Mouse (Mus musculus) cerebellum, adult 2 months (tissue): Measurements from ENCODE around the gene A530084C06Rik. TPM values are rescaled to one million over a fixed set of nuclear protein-coding genes. Genes with fewer than 3 reads are reported as not detected.

Experiments
- DNase-seq, 2 experiments: peaks; one replicate each; pipeline ENCODE4 v3.0.0; 2021
- H3K27ac ChIP-seq: fragments of 200-500 bp; 2 replicates; pipeline ENCODE4 v1.5.1; 2012; ENCODE audit warnings: low read length, control low read depth, inconsistent platforms; ENCODE audit not compliant: insufficient read depth
- H3K27me3 ChIP-seq: fragments of 200-500 bp; 2 replicates; pipeline ENCODE4 v1.6.1; 2012; ENCODE audit warnings: inconsistent platforms, mild to moderate bottlenecking, low read length, moderate library complexity; ENCODE audit not compliant: control insufficient read depth, insufficient read depth
- H3K4me1 ChIP-seq: fragments of 200-500 bp; 2 replicates; pipeline ENCODE4 v1.6.1; 2011; ENCODE audit warnings: low read length; ENCODE audit not compliant: control insufficient read depth, insufficient read depth
- H3K4me3 ChIP-seq: fragments of 200-500 bp; replicated peaks from 2 replicates; pipeline ENCODE3; 2011; ENCODE audit warnings: mild to moderate bottlenecking, low read depth, low read length, control low read depth; ENCODE audit not compliant: insufficient read depth
- CTCF ChIP-seq: fragments of 200-500 bp; IDR thresholded peaks from 2 replicates; pipeline ENCODE4 v1.5.1; 2011; ENCODE audit warnings: low read depth, mild to moderate bottlenecking, control low read depth, low read length, moderate library complexity, borderline replicate concordance; ENCODE audit not compliant: insufficient read depth
- POLR2A ChIP-seq: fragments of 200-500 bp; IDR thresholded peaks from 2 replicates; pipeline ENCODE4 v1.6.1; 2011; ENCODE audit warnings: low read length, control low read depth, borderline replicate concordance; ENCODE audit not compliant: insufficient read depth
- WGBS: fragments of 180-500 bp; shearing (Covaris S2); methylation state at CpG from one replicate; pipeline ENCODE4 v1.1.7; 2018; 5-methylcytosine and 5-hydroxymethylcytosine counted together
- polyA plus RNA-seq: library from polyadenylated mRNA; depleted of rRNA; stranded (reverse); fragments of >200 nt; gene quantifications from 2 replicates; pipeline ENCODE4 v1.2.3, GENCODE M21; 2012

The A530084C06Rik gene
- polyA plus RNA-seq, 1 experiment: 0.72 TPM

- no peak for TF ChIP-seq CTCF
- no peak for TF ChIP-seq POLR2A
Measured at GRCm38 (mm10) chr13:31574627-31575026, 15.5 kb upstream of the A530084C06Rik start.

GRCm38 (mm10) chr13:31572806-31573508 lies 13.8 kb upstream of the A530084C06Rik start:
- H3K27ac ChIP-seq: no peak overlapping the region
- no peak for DNase-seq
- H3K4me1 ChIP-seq: no peaks in the 10 kb centered on the region
- no peak overlapping the region for H3K4me3 ChIP-seq
- no peaks in the 10 kb centered on the region; the same call in 1 of the 2 replicates for H3K27me3 ChIP-seq
- WGBS: 88% methylated on average over 10 of the region's 10 CpGs
- TF ChIP-seq POLR2A (no peak), CTCF (no peak)

More at GRCm38 (mm10) chr13:31574627-31575026, 15.5 kb upstream of the A530084C06Rik start:
- Histone ChIP-seq H3K27ac (no peak overlapping the region), H3K4me1 (no peaks in the 10 kb centered on the region), H3K27me3 (no peaks in the 10 kb centered on the region; the same call in 1 of the 2 replicates), H3K4me3 (no peak overlapping the region)
- DNase-seq: no peak
- WGBS: 90% methylated on average over 3 of the region's 3 CpGs

GRCm38 (mm10) chr13:31567617-31568294 lies 8.6 kb upstream of the A530084C06Rik start:
- TF ChIP-seq CTCF (no peak), POLR2A (no peak)
- Histone ChIP-seq H3K27me3 (no peaks in the 10 kb centered on the region; the same call in 1 of the 2 replicates), H3K4me3 (no peak overlapping the region), H3K4me1 (no peaks in the 10 kb centered on the region), H3K27ac (no peak overlapping the region)
- WGBS: 83% methylated on average over 6 of the region's 6 CpGs
- no peak for DNase-seq

- 88% methylated on average over 8 of the region's 8 CpGs for WGBS
- Histone ChIP-seq H3K4me3 (no peak overlapping the region), H3K27me3 (no peaks in the 10 kb centered on the region; the same call in 1 of the 2 replicates), H3K4me1 (no peaks in the 10 kb centered on the region), H3K27ac (no peak overlapping the region)
- TF ChIP-seq CTCF: no peak
- no peak for DNase-seq
Measured at GRCm38 (mm10) chr13:31567099-31567498, 8.0 kb upstream of the A530084C06Rik start.

GRCm38 (mm10) chr13:31564394-31564793 lies 5.3 kb upstream of the A530084C06Rik start:
- Histone ChIP-seq H3K4me3 (no peak overlapping the region), H3K27ac (no peak overlapping the region), H3K27me3 (peaks cover under 1% of the 10 kb centered on the region; the same call in 1 of the 2 replicates), H3K4me1 (no peaks in the 10 kb centered on the region)
- DNase-seq: no peak
- 26% methylated on average over 6 of the region's 6 CpGs for WGBS
- TF ChIP-seq POLR2A: no peak
- TF ChIP-seq CTCF: no peak

GRCm38 (mm10) chr13:31559419-31560144 lies 449 bp upstream of the A530084C06Rik start:
- WGBS: under 1% methylated on average over 92 of the region's 92 CpGs
- no peak overlapping the region for H3K27ac ChIP-seq
- no peak for TF ChIP-seq POLR2A
- TF ChIP-seq CTCF: peak; percentile 58; the same call in 1 of the 2 replicates
- DNase-seq: peak; percentile 28 to 56
- H3K4me3 ChIP-seq: peak overlapping the region; percentile 54
- H3K4me1 ChIP-seq: no peaks in the 10 kb centered on the region
- peaks cover 3% of the 10 kb centered on the region; the same call in 1 of the 2 replicates for H3K27me3 ChIP-seq

- Histone ChIP-seq H3K27ac (no peak overlapping the region), H3K27me3 (peaks cover 3% of the 10 kb centered on the region; the same call in 1 of the 2 replicates), H3K4me3 (peak overlapping the region; percentile 54), H3K4me1 (no peaks in the 10 kb centered on the region)
- peak; percentile 58 to 61 for DNase-seq
- TF ChIP-seq POLR2A (no peak), CTCF (no peak)
- under 1% methylated on average over 73 of the region's 73 CpGs for WGBS
Measured at GRCm38 (mm10) chr13:31557768-31558520, 1.2 kb downstream of the A530084C06Rik start.
